Mouse (Mus musculus) neural tube, embryonic 11.5 days (tissue): ENCODE measurements around the gene Tex38. TPM values are rescaled to one million over a fixed set of nuclear protein-coding genes. Genes with fewer than 3 reads are reported as not detected.

Experiments used
- ATAC-seq: fragments of 200-750 bp; cut with Nextera tagmentation; 2 replicates; pipeline ENCODE4 v1.8.0; 2017; ENCODE audit warnings: moderate number of reproducible peaks, mild to moderate bottlenecking, moderate TSS enrichment, moderate library complexity; ENCODE audit not compliant: insufficient read depth, low FRiP score, low TSS enrichment
- DNase-seq: peaks from one replicate; pipeline ENCODE4 v3.0.0-alpha.2; 2015; ENCODE audit warnings: low spot score
- H3K27ac ChIP-seq: fragments of 300-500 bp; sonication (generic); 2 replicates; pipeline ENCODE4 v1.5.1; 2014; ENCODE audit warnings: low read depth, mild to moderate bottlenecking, low read length
- H3K27me3 ChIP-seq: fragments of 300-500 bp; sonication (generic); 2 replicates; pipeline ENCODE4 v1.6.1; 2014; ENCODE audit warnings: mild to moderate bottlenecking, low read length, mixed read lengths; ENCODE audit not compliant: control insufficient read depth, insufficient read depth
- H3K36me3 ChIP-seq: fragments of 300-500 bp; sonication (generic); 2 replicates; pipeline ENCODE4 v1.6.1; 2014; ENCODE audit warnings: mild to moderate bottlenecking, low read length, moderate library complexity, mixed read lengths; ENCODE audit not compliant: control insufficient read depth, insufficient read depth
- H3K4me1 ChIP-seq: fragments of 300-500 bp; sonication (generic); 2 replicates; pipeline ENCODE4 v1.6.1; 2014; ENCODE audit warnings: low read length, mixed read lengths; ENCODE audit not compliant: control insufficient read depth, insufficient read depth
- H3K4me2 ChIP-seq: fragments of 300-500 bp; sonication (generic); 2 replicates; pipeline ENCODE4 v1.6.1; 2014; ENCODE audit warnings: low read depth, mild to moderate bottlenecking, moderate library complexity
- H3K4me3 ChIP-seq: fragments of 300-500 bp; sonication (generic); 2 replicates; pipeline ENCODE4 v1.5.1; 2014; ENCODE audit warnings: low read depth, low read length
- H3K9ac ChIP-seq: fragments of 300-500 bp; sonication (generic); 2 replicates; pipeline ENCODE4 v1.6.1; 2014; ENCODE audit warnings: mild to moderate bottlenecking, low read length
- H3K9me3 ChIP-seq: fragments of 300-500 bp; sonication (generic); 2 replicates; pipeline ENCODE4 v1.6.1; 2016; ENCODE audit warnings: low read length; ENCODE audit not compliant: control insufficient read depth
- WGBS: fragments of 180-500 bp; shearing (Covaris S2); extraction: QIAGEN DNeasy Blood & Tissue Kit; methylation state at CpG from one replicate; pipeline ENCODE4 v1.1.7; 2014; 5-methylcytosine and 5-hydroxymethylcytosine counted together
- polyA plus RNA-seq: library from polyadenylated mRNA; unstranded; fragments of >200 nt; fragmentation: Nextera tagmentation; extraction: Ambion mirVana; gene quantifications from 2 replicates; pipeline ENCODE4 v1.2.1, GENCODE M21; 2014

Gene Tex38
- polyA plus RNA-seq, 1 experiment from 2014 or later, result not detected

GRCm38 (mm10) chr4:115733746-115734145 lies 47.1 kb downstream of the Tex38 start:
- no peak for ATAC-seq
- Histone ChIP-seq H3K27me3 (no peaks in the 10 kb centered on the region), H3K9me3 (no peaks in the 10 kb centered on the region), H3K4me3 (no peak overlapping the region), H3K4me1 (0 out of 2 replicates have a peak, but pooled peaks cover 2% of the 10 kb centered on the region), H3K27ac (no peak overlapping the region), H3K4me2 (no peak overlapping the region), H3K9ac (no peak overlapping the region), H3K36me3 (no peaks in the 10 kb centered on the region)
- DNase-seq, result no peak
- 88% methylated on average over 5 of the region's 5 CpGs for WGBS

DNA sequence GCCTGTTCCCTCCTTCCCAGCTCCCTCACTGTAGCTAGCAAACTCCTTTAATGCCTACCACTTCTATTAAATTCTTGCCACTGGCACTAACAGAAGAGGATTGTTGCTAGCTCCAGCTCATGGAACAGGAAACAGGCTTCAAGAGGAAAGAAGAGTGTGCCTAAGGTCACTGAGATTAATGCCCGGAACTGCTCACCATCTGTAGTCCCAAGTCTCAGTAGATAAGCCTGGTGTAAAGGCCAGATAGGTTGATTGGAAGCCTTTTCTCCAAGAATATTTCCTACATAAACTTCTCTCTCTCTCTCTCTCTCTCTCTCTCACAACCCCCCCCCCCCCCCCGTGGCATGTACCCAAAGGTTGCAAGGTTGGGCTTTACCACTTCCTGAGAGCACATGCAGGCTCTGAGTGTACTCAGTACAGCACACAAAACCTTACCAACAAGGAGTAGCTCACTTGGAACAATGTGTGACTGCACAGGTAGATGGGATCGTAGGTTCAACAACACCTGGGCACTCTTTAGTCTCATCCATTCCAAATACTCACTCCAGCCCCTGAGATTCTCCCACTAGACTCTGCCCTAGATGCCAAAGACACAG lies 48.5 kb downstream of the Tex38 start:
- H3K9me3 ChIP-seq, result no peaks in the 10 kb centered on the region
- no peak overlapping the region for H3K4me3 ChIP-seq
- no peaks in the 10 kb centered on the region for H3K4me1 ChIP-seq
- H3K27ac ChIP-seq, result no peak overlapping the region
- H3K36me3 ChIP-seq, result no peaks in the 10 kb centered on the region
- no peak overlapping the region for H3K9ac ChIP-seq
- no peaks in the 10 kb centered on the region for H3K27me3 ChIP-seq
- no peak overlapping the region for H3K4me2 ChIP-seq
- WGBS, result 66% methylated on average over 3 of the region's 3 CpGs
- DNase-seq (no peak), ATAC-seq (no peak)

DNA sequence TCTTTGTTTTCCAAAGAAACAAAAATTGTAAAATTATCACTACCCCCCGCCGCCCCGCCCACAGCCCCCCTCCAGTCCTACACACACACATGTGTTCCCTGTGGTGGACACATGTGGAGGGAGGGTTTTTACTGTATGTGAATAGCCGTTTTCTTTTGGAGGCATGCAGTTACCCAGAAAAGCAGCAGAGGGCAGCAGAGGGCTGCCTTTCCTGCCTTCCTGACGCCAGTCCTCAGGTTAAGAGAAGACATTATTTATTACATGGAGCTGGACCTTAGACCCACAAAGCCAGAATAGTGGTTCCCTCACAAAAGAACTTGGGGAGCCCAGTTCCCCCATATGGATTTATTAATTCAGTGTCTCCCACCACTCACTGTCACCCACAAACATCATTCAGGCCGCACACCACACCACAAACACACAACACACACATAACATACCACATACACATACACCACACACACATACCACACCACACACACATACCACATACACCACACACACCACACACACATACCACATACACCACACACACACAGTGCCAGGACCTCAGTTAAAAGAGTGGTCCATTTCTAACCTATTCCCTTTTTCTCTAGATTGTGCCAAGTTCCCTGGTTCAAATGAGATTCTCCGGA lies 49.1 kb downstream of the Tex38 start:
- Histone ChIP-seq H3K4me1 (no peaks in the 10 kb centered on the region), H3K9ac (no peak overlapping the region), H3K4me3 (no peak overlapping the region), H3K9me3 (no peaks in the 10 kb centered on the region), H3K36me3 (no peaks in the 10 kb centered on the region), H3K4me2 (no peak overlapping the region), H3K27ac (no peak overlapping the region), H3K27me3 (no peaks in the 10 kb centered on the region)
- DNase-seq (peak; percentile 74), ATAC-seq (peak; percentile 76)
- WGBS, result 22% methylated on average over 7 of the region's 7 CpGs

Other genes starting within 250 kb of the Tex38 start
- not detected in 2 replicates for gene Cyp4a31, start 217.4 kb downstream of the Tex38 start, polyA plus RNA-seq
- not detected in 2 replicates for gene Cyp4a32, start 180.0 kb downstream of the Tex38 start, polyA plus RNA-seq
- 0.22 TPM in 1 of 2 replicates, not detected in the other for gene Cyp4b1, start 133.3 kb downstream of the Tex38 start, polyA plus RNA-seq
- 42.3 and 44.7 TPM in 2 replicates for gene Efcab14, start 43.3 kb downstream of the Tex38 start, polyA plus RNA-seq
- 51.1 and 51.4 TPM in 2 replicates for gene Atpaf1, start 3.8 kb upstream of the Tex38 start, polyA plus RNA-seq
- gene Mob3c, start 47.1 kb upstream of the Tex38 start, polyA plus RNA-seq, result 3.2 and 4.1 TPM in 2 replicates
- 21.2 and 25.5 TPM in 2 replicates for gene Mknk1, start 58.2 kb upstream of the Tex38 start, polyA plus RNA-seq
- not detected in 2 replicates for gene Kncn, start 103.4 kb upstream of the Tex38 start, polyA plus RNA-seq
- gene 6430628N08Rik, start 109.6 kb upstream of the Tex38 start, polyA plus RNA-seq, result not detected in 2 replicates
- 0.38 and 0.77 TPM in 2 replicates for gene Dmbx1, start 158.9 kb upstream of the Tex38 start, polyA plus RNA-seq
- 1.9 and 2.1 TPM in 2 replicates for gene Faah, start 236.9 kb upstream of the Tex38 start, polyA plus RNA-seq